Mouse (Mus musculus): ENCODE data around the gene Hist1h4i. TPM values are rescaled to one million over a fixed set of nuclear protein-coding genes. Genes with fewer than 3 reads are reported as not detected.

Hist1h4i gene
- polyA plus RNA-seq, 1 experiment from 2014 or later: 5.8 TPM

DNA sequence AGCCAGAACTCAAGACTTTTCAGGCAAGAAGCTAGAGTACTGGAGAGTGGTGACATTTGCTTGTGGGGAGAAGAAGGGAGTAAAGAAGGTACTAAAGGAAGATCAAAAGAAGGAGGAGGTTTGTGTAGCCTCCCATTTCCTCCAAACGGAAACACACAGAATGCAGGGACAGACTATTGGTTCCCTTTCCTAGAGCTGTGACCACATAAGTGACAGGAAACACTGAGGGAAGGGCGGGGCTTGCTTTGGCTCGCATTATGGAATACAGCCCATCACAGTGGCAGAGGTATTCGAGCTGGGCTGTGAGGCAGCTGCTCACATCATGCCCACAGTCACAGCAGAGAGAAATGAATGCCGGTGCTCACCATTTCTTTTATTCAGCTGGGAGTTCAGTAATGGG, 39.3 kb downstream of the Hist1h4i start:
- no peak overlapping the region for H3K9ac ChIP-seq (ENCODE audit: low read length)
- 0 out of 2 replicates have a peak, but pooled peaks cover 3% of the 10 kb centered on the region for H3K4me1 ChIP-seq (replicated peaks; ENCODE audit: control insufficient read depth, insufficient read depth)
- no peak overlapping the region for H3K4me3 ChIP-seq (ENCODE audit: low read depth, low read length)
- no peak overlapping the region for H3K4me2 ChIP-seq (replicated peaks; ENCODE audit: low read depth)
- no peak for DNase-seq (ENCODE audit: low spot score)
- no peaks in the 10 kb centered on the region for H3K9me3 ChIP-seq (ENCODE audit: control insufficient read depth, low read length)
- H3K27ac ChIP-seq (replicated peaks): no peak overlapping the region
- WGBS: 19% methylated on average over 5 of the region's 5 CpGs
- peaks cover 14% of the 10 kb centered on the region; the same call in 1 of the 2 replicates for H3K27me3 ChIP-seq (ENCODE audit: control insufficient read depth, insufficient read depth, low read length)
- no peak for TF ChIP-seq CTCF (IDR thresholded peaks at IDR 0.05; ENCODE audit: low read depth)
- no peak for TF ChIP-seq EP300 (optimal IDR thresholded peaks at IDR 0.05)
- ATAC-seq (ENCODE audit: low FRiP score, low TSS enrichment): no peak
- no peaks in the 10 kb centered on the region for H3K36me3 ChIP-seq (ENCODE audit: control insufficient read depth, insufficient read depth, low read length)

DNA sequence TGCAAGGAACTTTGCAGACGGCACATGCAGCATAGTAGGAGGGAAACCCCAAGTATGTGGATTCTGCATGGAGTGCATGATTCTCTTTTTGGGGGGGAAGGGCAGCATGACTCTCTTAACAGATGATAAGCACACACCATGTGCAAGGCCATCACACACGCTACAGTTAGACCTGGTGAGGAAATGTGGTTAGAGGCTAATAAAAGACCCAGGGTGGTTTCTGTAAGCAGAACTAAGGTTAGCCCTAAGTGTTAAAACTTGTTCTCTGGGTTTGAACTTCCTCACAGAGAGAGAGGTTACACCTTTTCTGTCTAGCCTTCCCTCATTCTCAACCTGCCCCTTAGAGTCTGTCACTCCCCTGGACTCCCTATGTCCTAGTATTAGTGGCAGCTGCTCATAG, 39.8 kb downstream of the Hist1h4i start:
- WGBS: 65% methylated on average over 2 of the region's 2 CpGs
- Histone ChIP-seq H3K9ac (ENCODE audit: low read length) (no peak overlapping the region), H3K27ac (replicated peaks) (no peak overlapping the region), H3K4me2 (replicated peaks; ENCODE audit: low read depth) (no peak overlapping the region), H3K4me3 (ENCODE audit: low read depth, low read length) (no peak overlapping the region), H3K36me3 (ENCODE audit: control insufficient read depth, insufficient read depth, low read length) (no peaks in the 10 kb centered on the region), H3K4me1 (replicated peaks; ENCODE audit: control insufficient read depth, insufficient read depth) (no peaks in the 10 kb centered on the region), H3K9me3 (ENCODE audit: control insufficient read depth, low read length) (no peaks in the 10 kb centered on the region), H3K27me3 (ENCODE audit: control insufficient read depth, insufficient read depth, low read length) (peaks cover 14% of the 10 kb centered on the region; the same call in 1 of the 2 replicates)
- DNase-seq (ENCODE audit: low spot score): no peak
- TF ChIP-seq EP300 (optimal IDR thresholded peaks at IDR 0.05): no peak
- no peak for TF ChIP-seq CTCF (IDR thresholded peaks at IDR 0.05; ENCODE audit: low read depth)
- ATAC-seq (ENCODE audit: low FRiP score, low TSS enrichment): no peak

- no peak overlapping the region for H3K27ac ChIP-seq (replicated peaks)
- H3K4me1 ChIP-seq (replicated peaks; ENCODE audit: control insufficient read depth, insufficient read depth): no peaks in the 10 kb centered on the region
- DNase-seq (ENCODE audit: low spot score): no peak
- peaks cover 13% of the 10 kb centered on the region; the same call in 1 of the 2 replicates for H3K27me3 ChIP-seq (ENCODE audit: control insufficient read depth, insufficient read depth, low read length)
- H3K9ac ChIP-seq (ENCODE audit: low read length): no peak overlapping the region
- no peak overlapping the region for H3K4me3 ChIP-seq (ENCODE audit: low read depth, low read length)
- H3K9me3 ChIP-seq (ENCODE audit: control insufficient read depth, low read length): no peaks in the 10 kb centered on the region
- H3K36me3 ChIP-seq (ENCODE audit: control insufficient read depth, insufficient read depth, low read length): no peaks in the 10 kb centered on the region
- TF ChIP-seq CTCF (IDR thresholded peaks at IDR 0.05; ENCODE audit: low read depth): no peak
- no peak for TF ChIP-seq EP300 (optimal IDR thresholded peaks at IDR 0.05)
- WGBS: 40% methylated on average over 4 of the region's 4 CpGs
- H3K4me2 ChIP-seq (replicated peaks; ENCODE audit: low read depth): no peak overlapping the region
- no peak for ATAC-seq (ENCODE audit: low FRiP score, low TSS enrichment)
These were observed 42.0 kb downstream of the Hist1h4i start for GRCm38 (mm10) chr13:21999147-21999546.

- TF ChIP-seq CTCF (IDR thresholded peaks at IDR 0.05; ENCODE audit: low read depth) (no peak), EP300 (optimal IDR thresholded peaks at IDR 0.05) (no peak)
- no peaks in the 10 kb centered on the region for H3K9me3 ChIP-seq (ENCODE audit: control insufficient read depth, low read length)
- WGBS: 31% methylated on average over 3 of the region's 3 CpGs
- H3K36me3 ChIP-seq (ENCODE audit: control insufficient read depth, insufficient read depth, low read length): no peaks in the 10 kb centered on the region
- no peak overlapping the region for H3K27ac ChIP-seq (replicated peaks)
- DNase-seq (ENCODE audit: low spot score) (no peak), ATAC-seq (ENCODE audit: low FRiP score, low TSS enrichment) (no peak)
- H3K9ac ChIP-seq (ENCODE audit: low read length): no peak overlapping the region
- H3K4me1 ChIP-seq (replicated peaks; ENCODE audit: control insufficient read depth, insufficient read depth): no peaks in the 10 kb centered on the region
- peaks cover 13% of the 10 kb centered on the region; the same call in 1 of the 2 replicates for H3K27me3 ChIP-seq (ENCODE audit: control insufficient read depth, insufficient read depth, low read length)
- no peak overlapping the region for H3K4me3 ChIP-seq (ENCODE audit: low read depth, low read length)
- no peak overlapping the region for H3K4me2 ChIP-seq (replicated peaks; ENCODE audit: low read depth)
These were observed 42.8 kb downstream of the Hist1h4i start for GRCm38 (mm10) chr13:21998412-21998811.

GRCm38 (mm10) chr13:21997821-21998220, 43.3 kb downstream of the Hist1h4i start:
- H3K4me2 ChIP-seq (replicated peaks; ENCODE audit: low read depth): no peak overlapping the region

GRCm38 (mm10) chr13:21997201-21997820, 43.9 kb downstream of the Hist1h4i start:
- DNase-seq (ENCODE audit: low spot score) (no peak), ATAC-seq (ENCODE audit: low FRiP score, low TSS enrichment) (no peak)
- Histone ChIP-seq H3K4me1 (replicated peaks; ENCODE audit: control insufficient read depth, insufficient read depth) (no peaks in the 10 kb centered on the region), H3K4me2 (replicated peaks; ENCODE audit: low read depth) (no peak overlapping the region), H3K36me3 (ENCODE audit: control insufficient read depth, insufficient read depth, low read length) (no peaks in the 10 kb centered on the region), H3K9ac (ENCODE audit: low read length) (no peak overlapping the region), H3K27me3 (ENCODE audit: control insufficient read depth, insufficient read depth, low read length) (peaks cover 17% of the 10 kb centered on the region; the same call in 1 of the 2 replicates), H3K9me3 (ENCODE audit: control insufficient read depth, low read length) (no peaks in the 10 kb centered on the region), H3K4me3 (ENCODE audit: low read depth, low read length) (0 out of 2 replicates have a peak overlapping the region, but pooled peaks have one; percentile 3), H3K27ac (replicated peaks) (no peak overlapping the region)
- 5% methylated on average over 21 of the region's 21 CpGs for WGBS
- TF ChIP-seq EP300 (optimal IDR thresholded peaks at IDR 0.05) (no peak), CTCF (IDR thresholded peaks at IDR 0.05; ENCODE audit: low read depth) (no peak)

More at GRCm38 (mm10) chr13:21997821-21998220, 43.3 kb downstream of the Hist1h4i start:
- WGBS: 7% methylated on average over 4 of the region's 4 CpGs
- Histone ChIP-seq H3K4me3 (ENCODE audit: low read depth, low read length) (no peak overlapping the region), H3K27ac (replicated peaks) (no peak overlapping the region), H3K36me3 (ENCODE audit: control insufficient read depth, insufficient read depth, low read length) (no peaks in the 10 kb centered on the region), H3K9me3 (ENCODE audit: control insufficient read depth, low read length) (no peaks in the 10 kb centered on the region), H3K4me1 (replicated peaks; ENCODE audit: control insufficient read depth, insufficient read depth) (no peaks in the 10 kb centered on the region), H3K27me3 (ENCODE audit: control insufficient read depth, insufficient read depth, low read length) (peaks cover 16% of the 10 kb centered on the region; the same call in 1 of the 2 replicates), H3K9ac (ENCODE audit: low read length) (no peak overlapping the region)
- DNase-seq (ENCODE audit: low spot score) (no peak), ATAC-seq (ENCODE audit: low FRiP score, low TSS enrichment) (no peak)
- TF ChIP-seq CTCF (IDR thresholded peaks at IDR 0.05; ENCODE audit: low read depth) (no peak), EP300 (optimal IDR thresholded peaks at IDR 0.05) (no peak)
